Mouse (Mus musculus) lung, postnatal 4 days (tissue): ENCODE measurements around the gene Rars.
"Not testable (repeated sequence)": the region's sequence is repeated elsewhere in the genome, so short reads cannot be mapped to it uniquely, and the experiment has no call there.

Experiments used
- DNase-seq, 2 experiments: peaks; one replicate each; pipeline ENCODE4 v3.0.0; 2021

Gene Rars

DNA sequence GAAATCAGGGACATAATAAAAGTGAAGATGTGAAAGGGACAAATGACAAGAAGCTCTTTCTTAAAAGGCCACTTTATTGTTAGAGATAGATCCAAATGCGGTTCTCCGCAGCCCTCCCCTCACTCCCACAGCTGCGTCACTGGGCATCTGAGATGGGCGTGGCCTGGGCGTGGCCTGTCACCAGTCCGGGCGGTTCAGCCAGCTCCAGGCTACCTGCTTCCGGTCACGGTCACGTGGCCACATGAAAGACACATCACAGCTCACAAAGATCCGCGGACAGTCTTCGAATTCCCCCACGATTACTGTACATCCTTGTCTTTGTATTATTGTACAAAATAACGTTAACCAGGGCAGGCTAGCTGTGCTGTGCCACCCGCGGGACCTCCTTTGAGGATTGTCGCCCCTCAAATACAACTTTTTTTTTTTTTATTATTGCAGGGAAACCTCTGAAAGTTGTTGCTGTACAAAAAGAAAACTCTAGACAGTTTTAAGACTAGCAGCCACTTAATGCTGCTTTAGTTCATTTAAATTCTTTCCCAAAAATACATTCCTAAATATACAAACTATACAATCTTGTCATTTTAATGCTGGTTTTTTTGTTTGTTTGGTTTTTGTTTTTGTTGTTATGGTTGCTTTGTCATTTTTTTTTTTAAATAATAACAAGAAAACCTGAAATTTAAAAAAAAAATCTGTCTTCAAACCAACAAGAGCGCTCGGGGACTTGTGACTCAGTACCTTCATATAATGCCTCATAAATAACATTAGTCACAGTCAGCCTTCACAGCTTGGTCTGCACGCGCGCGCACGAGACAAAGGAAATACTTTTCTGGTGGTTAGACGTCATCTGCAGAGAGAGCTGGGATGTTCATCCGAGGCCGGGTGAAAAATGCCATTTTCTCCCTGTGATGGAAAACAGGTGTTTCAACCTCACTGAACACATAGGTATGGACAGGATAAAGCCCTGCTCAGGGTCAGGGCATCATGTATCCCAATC is 4.3 kb upstream of the Rars start:
- DNase-seq = peak; percentile 92

GRCm38 (mm10) chr11:35837156-35838126 is 3.1 kb upstream of the Rars start:
- no peak for DNase-seq

- DNase-seq = no peak
Observed at GRCm38 (mm10) chr11:35833270-35833669, 1.0 kb downstream of the Rars start.

- no peak for DNase-seq
Observed at GRCm38 (mm10) chr11:35832139-35832538, 2.2 kb downstream of the Rars start.

GRCm38 (mm10) chr11:35827714-35828113 is 6.6 kb downstream of the Rars start:
- no peak for DNase-seq

DNA sequence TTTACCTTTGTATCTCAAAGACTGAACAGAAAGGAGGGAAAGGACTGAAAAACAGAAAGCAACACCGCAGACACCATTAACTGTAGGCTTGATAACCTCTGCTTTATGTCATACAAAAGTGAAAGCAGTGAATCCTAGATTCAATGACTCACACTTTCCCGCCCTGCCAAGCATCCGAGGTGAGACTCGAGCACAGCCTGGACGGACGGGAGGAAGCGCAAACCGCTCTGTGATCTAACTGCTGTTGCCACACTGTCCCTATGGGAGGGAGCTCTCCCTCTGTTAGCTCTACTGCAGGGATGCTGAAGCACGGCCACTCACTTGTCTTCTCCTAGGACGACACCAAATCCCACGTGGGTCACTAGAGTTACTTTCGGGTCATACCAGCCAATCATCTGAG is 18.0 kb downstream of the Rars start:
- DNase-seq = no peak

DNA sequence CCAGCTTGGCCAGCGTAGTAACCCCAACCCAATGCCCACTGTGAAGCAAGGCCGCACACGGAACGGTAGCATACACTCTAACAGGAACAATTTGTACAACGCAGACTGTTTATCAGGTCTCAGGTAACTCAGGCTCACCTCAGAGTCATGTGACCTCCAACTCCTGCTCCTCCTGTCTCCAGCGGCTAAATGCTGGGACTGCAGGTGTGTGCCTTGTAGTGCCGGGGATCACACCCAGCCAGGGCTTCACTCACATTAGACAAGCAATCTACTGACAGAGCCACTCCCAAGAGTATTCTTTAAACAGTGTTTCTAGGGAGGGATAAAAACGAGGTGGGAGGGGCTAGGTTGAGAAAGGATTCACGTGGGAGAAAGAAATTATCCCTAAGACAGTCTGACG is 22.8 kb downstream of the Rars start:
- no peak for DNase-seq

GRCm38 (mm10) chr11:35801332-35801731 is 33.0 kb downstream of the Rars start:
- DNase-seq = no peak

- peak; percentile 42 to 57 for DNase-seq
Observed at GRCm38 (mm10) chr11:35798874-35799273, 35.4 kb downstream of the Rars start, which contains the start of gene Fbll1. TSS of gene Fbll1 (minus strand) at chr11:35798884.

GRCm38 (mm10) chr11:35798495-35798820 is 35.8 kb downstream of the Rars start:
- no peak for DNase-seq

GRCm38 (mm10) chr11:35797751-35798494 is 36.4 kb downstream of the Rars start:
- DNase-seq = no peak

DNA sequence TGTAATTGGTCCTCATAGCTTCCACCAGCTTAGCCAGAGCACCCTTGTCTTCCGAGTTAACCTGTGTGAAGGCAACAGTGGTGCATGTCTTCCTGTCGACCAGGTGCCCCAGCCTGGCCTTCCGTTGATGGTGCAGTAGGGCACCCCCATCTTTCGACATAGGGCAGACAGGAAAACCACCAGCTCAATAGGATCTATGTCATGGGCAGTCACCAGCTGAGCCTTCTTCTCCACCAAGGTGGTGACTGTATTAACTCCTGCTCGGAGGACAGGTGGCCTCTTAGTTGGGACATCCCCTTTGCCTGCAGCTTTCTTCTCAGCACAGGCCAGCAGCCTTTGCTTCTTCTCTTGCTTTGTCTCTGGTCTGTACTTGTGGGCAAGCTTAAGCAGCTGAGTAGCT is 41.5 kb downstream of the Rars start:
- DNase-seq = not testable (repeated sequence)

DNA sequence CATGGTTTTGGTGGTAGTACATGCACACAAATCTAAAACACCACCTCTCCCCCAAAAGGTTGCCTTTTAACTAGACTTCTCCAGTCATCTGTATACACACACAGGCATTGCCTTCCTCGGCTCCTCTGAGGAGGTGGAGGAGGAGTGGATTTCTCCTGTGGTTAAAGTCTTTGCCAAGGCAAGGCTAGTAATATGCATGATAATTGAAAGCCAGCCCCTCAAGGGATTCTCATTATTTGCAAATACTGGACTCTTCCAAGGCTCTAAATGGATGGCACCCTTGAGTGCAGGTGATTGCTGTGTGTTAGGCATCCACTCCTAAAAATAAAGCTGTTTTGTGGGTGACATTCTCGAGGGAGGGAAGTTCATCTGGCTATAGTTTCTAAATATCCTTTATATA is 45.9 kb downstream of the Rars start:
- DNase-seq = no peak

DNA sequence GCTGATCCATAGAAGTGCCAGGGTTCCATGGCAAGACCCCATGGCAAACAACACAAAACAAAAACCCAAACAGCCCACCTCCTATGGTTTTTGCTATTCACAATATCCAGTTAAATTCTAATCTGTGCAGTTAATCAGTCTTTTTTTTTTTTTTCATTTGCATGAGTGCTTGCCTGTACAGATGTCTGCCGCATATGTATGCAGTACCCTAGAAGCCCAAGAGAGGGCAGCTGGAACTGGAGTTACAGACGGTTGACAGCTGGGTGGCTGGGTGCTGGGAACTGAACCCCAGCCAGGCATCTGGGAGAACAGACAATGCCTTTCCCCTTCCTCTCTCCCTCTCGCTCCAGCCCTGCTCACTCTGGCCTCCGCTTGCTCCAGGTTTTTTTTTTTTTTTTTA is 49.8 kb downstream of the Rars start:
- DNase-seq = no peak

DNA sequence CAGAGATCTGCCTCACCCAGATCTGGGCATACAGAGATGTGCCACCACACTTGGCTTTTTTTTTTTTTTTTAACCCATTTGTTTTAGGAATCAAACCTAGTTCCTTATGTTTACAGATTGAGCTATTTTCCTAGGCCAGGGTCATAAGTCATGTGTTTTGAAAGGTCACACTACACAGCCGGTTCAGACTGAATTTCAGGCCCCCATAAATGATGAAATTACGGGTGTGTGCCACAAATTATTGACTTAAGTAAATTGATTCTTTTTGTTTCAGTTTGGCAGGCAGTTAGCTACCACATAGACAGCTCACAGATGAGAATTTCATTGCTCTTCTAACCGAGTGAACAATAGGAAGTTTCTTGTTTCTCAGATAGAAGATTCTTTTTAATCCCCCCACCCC is 50.3 kb downstream of the Rars start:
- DNase-seq = no peak

- no peak for DNase-seq
Observed at GRCm38 (mm10) chr11:35783038-35783437, 51.3 kb downstream of the Rars start.

DNA sequence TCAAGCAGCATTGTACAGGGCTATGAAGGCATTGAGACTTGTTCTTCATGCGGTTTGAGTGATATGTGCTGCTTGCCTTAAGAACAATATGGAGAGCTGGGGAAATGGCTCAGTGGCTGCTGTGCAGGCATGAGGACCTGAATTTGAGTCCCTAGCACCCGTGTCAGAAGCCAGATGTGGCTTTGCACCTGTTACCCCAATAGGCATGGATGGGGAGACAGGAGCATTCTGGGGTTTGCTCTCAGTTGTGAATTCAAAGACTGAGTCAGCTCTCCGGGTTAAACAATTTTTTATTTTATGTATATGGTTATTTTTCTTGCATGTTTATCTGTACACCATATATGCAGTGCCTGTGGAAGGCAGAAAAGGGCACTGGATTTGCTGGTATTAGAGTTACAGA is 51.9 kb downstream of the Rars start:
- DNase-seq = no peak

GRCm38 (mm10) chr11:35780336-35780735 is 54.0 kb downstream of the Rars start:
- no peak for DNase-seq

DNA sequence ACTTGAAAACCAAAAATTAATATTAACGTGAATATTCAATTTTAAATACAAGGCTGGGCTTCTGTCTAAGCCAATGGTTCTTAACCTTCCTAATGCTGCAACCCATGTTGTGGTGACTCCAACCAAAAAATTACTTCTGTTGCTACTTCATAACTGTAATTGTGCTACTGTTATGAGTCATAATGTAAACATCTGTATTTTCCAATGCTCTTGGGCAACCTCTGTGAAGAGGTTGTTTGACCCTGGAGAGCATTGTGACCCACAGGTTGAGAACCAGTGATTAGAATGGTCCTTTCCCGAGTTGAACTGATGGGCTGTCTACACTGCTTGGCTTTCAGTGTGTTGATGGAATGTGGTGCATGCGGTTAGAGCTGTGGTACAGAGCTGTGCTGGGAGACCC is 57.9 kb downstream of the Rars start:
- no peak for DNase-seq

GRCm38 (mm10) chr11:35775606-35776005 is 58.7 kb downstream of the Rars start:
- DNase-seq = no peak

DNA sequence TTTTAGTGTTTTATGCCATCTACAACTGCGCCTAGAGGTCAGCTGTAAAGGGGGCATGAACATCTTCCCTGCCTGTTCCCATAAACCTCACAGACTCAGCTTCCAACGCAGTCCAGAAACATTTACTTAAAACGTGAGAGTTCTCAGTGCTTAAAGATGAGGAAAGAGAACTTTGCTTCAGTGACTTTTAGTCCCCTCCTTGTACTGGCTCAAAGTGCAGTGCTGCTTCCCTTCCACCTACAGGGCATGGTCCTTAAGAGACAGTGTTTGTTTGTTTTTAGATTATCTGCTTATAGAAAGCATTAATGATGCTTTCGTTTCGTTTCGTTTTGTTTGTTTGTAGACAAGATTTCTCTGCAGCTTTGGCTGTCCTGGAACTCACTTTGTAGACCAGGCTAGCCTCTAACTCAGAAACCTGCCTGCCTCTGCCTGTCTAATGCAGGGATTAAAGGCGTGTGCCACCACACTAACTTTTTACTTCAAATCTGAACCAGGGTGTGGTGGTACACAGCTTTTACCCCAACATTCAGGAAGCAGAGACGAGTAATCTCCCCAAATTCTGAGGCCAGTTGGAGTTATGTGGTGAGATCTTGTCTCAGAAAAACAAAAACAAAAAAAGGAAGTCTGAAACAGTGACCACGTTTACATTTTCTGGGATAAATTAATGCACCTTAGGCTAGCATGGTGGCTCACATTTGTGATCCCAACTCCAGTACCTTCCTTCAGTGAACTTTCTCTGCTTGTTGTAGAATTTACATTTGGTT is 63.4 kb downstream of the Rars start:
- no peak for DNase-seq
